8 mouse cellular contexts compared by ENCODE assay signal in the genomic region with DNA sequence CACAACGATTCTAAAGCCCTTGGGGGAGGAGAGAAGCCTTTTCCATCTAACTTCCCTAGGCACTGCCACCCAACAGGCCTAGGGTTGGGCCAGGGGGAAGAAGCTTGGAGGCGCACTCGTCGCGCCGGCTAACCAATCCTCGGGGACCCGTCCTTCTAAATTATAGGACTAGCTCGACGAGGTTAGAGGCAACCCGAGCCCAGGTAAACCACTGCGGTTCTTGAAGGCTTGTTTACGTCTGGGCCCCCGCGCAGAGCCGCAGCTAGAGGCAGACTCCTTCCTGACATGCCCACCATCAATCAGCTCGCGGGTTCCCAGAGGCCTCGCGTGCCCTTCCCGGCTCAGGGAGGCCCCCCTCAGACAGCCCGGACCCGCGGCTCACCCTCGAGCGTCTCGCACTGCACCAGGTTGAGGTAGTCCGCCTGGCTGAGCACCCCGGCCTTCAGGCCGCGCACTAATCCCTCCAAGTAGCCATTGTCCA. TPM values are rescaled to one million over a fixed set of nuclear protein-coding genes. Genes with fewer than 3 reads are reported as not detected.
A peak's percentile ranks its signal among the peaks of the same experiment; 100 is the strongest.
DNase-seq lines count a peak whose midpoint lies in the region; ATAC-seq and TF ChIP-seq lines count a peak whose summit lies in the region.

No protein-coding gene starts in this region.

- peaks cover 12% of the 10 kb centered on the region for H3K36me3 ChIP-seq in heart, embryonic 14.5 days (ENCODE audit: control insufficient read depth, insufficient read depth, low read length)
- H3K36me3 ChIP-seq in embryonic facial prominence, embryonic 11.5 days (replicated peaks; ENCODE audit: control insufficient read depth, insufficient read depth, low read depth, low read length), result no peaks in the 10 kb centered on the region
- no peaks in the 10 kb centered on the region for H3K36me3 ChIP-seq in hindbrain, postnatal 0 days (ENCODE audit: insufficient read depth, low read length)

- H3K4me1 ChIP-seq in heart, embryonic 14.5 days (ENCODE audit: control insufficient read depth in 2 of 2, insufficient read depth in 2 of 2, low read length in 2 of 2), result peaks cover 13 to 21% of the 10 kb centered on the region in 2 experiments; a peak in 3 of 4 replicates
- H3K4me1 ChIP-seq in embryonic facial prominence, embryonic 11.5 days (ENCODE audit: control insufficient read depth, insufficient read depth, low read length), result no peaks in the 10 kb centered on the region; the same call in 1 of the 2 replicates
- peaks cover 20% of the 10 kb centered on the region; the same call in 1 of the 2 replicates for H3K4me1 ChIP-seq in hindbrain, postnatal 0 days (ENCODE audit: insufficient read depth, low read length)

- peak overlapping the region; percentile 79 for H3K4me2 ChIP-seq in heart, embryonic 14.5 days (ENCODE audit: low read length)
- peak overlapping the region; percentile 91 for H3K4me2 ChIP-seq in embryonic facial prominence, embryonic 11.5 days (ENCODE audit: low read depth, low read length)
- H3K4me2 ChIP-seq in hindbrain, postnatal 0 days (ENCODE audit: low read depth, low read length), result peak overlapping the region; percentile 79

- H3K27ac ChIP-seq in heart, embryonic 14.5 days (replicated peaks in 1 of 2; ENCODE audit: control insufficient read depth in 1 of 2, insufficient read depth in 1 of 2, low read depth in 2 of 2, low read length in 2 of 2), result peak overlapping the region; percentile 63 to 82
- no peak overlapping the region for H3K27ac ChIP-seq in embryonic facial prominence, embryonic 11.5 days (replicated peaks; ENCODE audit: low read depth, low read length)
- peak overlapping the region; percentile 91 for H3K27ac ChIP-seq in hindbrain, postnatal 0 days

- peak; percentile 55 for ATAC-seq in heart, embryonic 14.5 days (ENCODE audit: insufficient number of reproducible peaks, insufficient read depth, low FRiP score, low read depth)
- ATAC-seq in CD4-positive, CD25-positive, alpha-beta regulatory T cell, adult 4 months, result peak; percentile 6
- peak; percentile 76 for ATAC-seq in embryonic facial prominence, embryonic 11.5 days (replicated peaks; ENCODE audit: insufficient number of reproducible peaks, low FRiP score, low TSS enrichment, low read depth)
- peak; percentile 80 for ATAC-seq in hindbrain, postnatal 0 days
- peak; percentile 13; the same call in 1 of the 2 replicates for ATAC-seq in megakaryocyte progenitor cell, adult 5-6 weeks (replicated peaks; ENCODE audit: poor library complexity)

- no peaks in the 10 kb centered on the region for H3K9me3 ChIP-seq in heart, embryonic 14.5 days (ENCODE audit: control insufficient read depth, low read length)
- H3K9me3 ChIP-seq in embryonic facial prominence, embryonic 11.5 days (replicated peaks; ENCODE audit: control insufficient read depth, low read length), result no peaks in the 10 kb centered on the region
- H3K9me3 ChIP-seq in hindbrain, postnatal 0 days (ENCODE audit: low read length), result no peaks in the 10 kb centered on the region

- no peak for DNase-seq in heart, postnatal 10 days
- DNase-seq in embryonic facial prominence, embryonic 11.5 days (ENCODE audit: low spot score), result no peak
- DNase-seq in hindbrain, postnatal 0 days (ENCODE audit: low spot score), result no peak
- no peak for DNase-seq in Muller cell, postnatal 12 days (ENCODE audit: inconsistent ontology term)
- no peak for DNase-seq in left cerebral cortex, adult 9 months (ENCODE audit: low spot score in 2 of 2)

- intact Hi-C loops in heart, postnatal 10 days (cut with DNase I), result loop anchor here (5.0 kb wide), 1 partner anchor 122 kb away; a partner anchor contains a TSS

- no peaks in the 10 kb centered on the region for H3K27me3 ChIP-seq in heart, embryonic 14.5 days (ENCODE audit: control insufficient read depth, insufficient read depth, low read length)
- H3K27me3 ChIP-seq in embryonic facial prominence, embryonic 11.5 days (ENCODE audit: control insufficient read depth, insufficient read depth, low read length), result no peaks in the 10 kb centered on the region
- H3K27me3 ChIP-seq in hindbrain, postnatal 0 days (ENCODE audit: insufficient read depth, low read length), result no peaks in the 10 kb centered on the region

- WGBS in heart, embryonic 14.5 days, result under 1% methylated on average over 31 of the region's 31 CpGs
- WGBS in embryonic facial prominence, embryonic 11.5 days, result under 1% methylated on average over 31 of the region's 31 CpGs
- WGBS in hindbrain, postnatal 0 days, result under 1% methylated on average over 31 of the region's 31 CpGs

- H3K9ac ChIP-seq in heart, embryonic 14.5 days (ENCODE audit: low read length), result peak overlapping the region; percentile 93
- peak overlapping the region; percentile 82 for H3K9ac ChIP-seq in embryonic facial prominence, embryonic 11.5 days (replicated peaks; ENCODE audit: low read length)
- H3K9ac ChIP-seq in hindbrain, postnatal 0 days (replicated peaks; ENCODE audit: low read length), result peak overlapping the region; percentile 88

- H3K4me3 ChIP-seq in heart, embryonic 14.5 days (ENCODE audit: control insufficient read depth in 1 of 2, insufficient read depth in 1 of 2, low read depth in 1 of 2, low read length in 2 of 2), result peak overlapping the region; percentile 90 to 96
- H3K4me3 ChIP-seq in embryonic facial prominence, embryonic 11.5 days (ENCODE audit: low read depth, low read length), result peak overlapping the region; percentile 86
- peak overlapping the region; percentile 90 for H3K4me3 ChIP-seq in hindbrain, postnatal 0 days (ENCODE audit: low read length)

- peak; percentile 23; the same call in 1 of the 2 replicates for TF ChIP-seq CTCF in hindbrain, postnatal 0 days (IDR thresholded peaks at IDR 0.05; ENCODE audit: low read depth)

RNA-seq across cellular contexts. Expression of a gene that starts 0.4 kb away (rescaled TPM):
- polyA plus RNA-seq in heart, embryonic 14.5 days (2014; fragmentation: Nextera tagmentation; extraction: Ambion mirVana), result 59.1 and 64.5 TPM in 2 replicates
- total RNA-seq in heart, postnatal 10 days (2021), result 10 to 100 TPM; 60.1 to 64.0 TPM
- 10 to 100 TPM; 33.7 to 36.8 TPM for polyA plus RNA-seq in CD4-positive, CD25-positive, alpha-beta regulatory T cell, adult 4 months (2017; shearing (Covaris generic))
- 89.8 and 95.5 TPM in 2 replicates for polyA plus RNA-seq in embryonic facial prominence, embryonic 11.5 days (2014; fragmentation: Nextera tagmentation; extraction: Ambion mirVana)
- total RNA-seq in hindbrain, postnatal 0 days (2014; rRNA removed), result 231 and 249 TPM in 2 replicates
- polyA plus RNA-seq in hindbrain, postnatal 0 days (2015; fragmentation: Nextera tagmentation; extraction: Ambion mirVana), result 271 and 289 TPM in 2 replicates
- total RNA-seq in megakaryocyte progenitor cell, adult 5-6 weeks (2015), result 137 and 142 TPM in 2 replicates
- total RNA-seq in megakaryocyte progenitor cell, adult 5-6 weeks (2017), result 50.5 and 56.6 TPM in 2 replicates

RNA-seq across cellular contexts. Expression of a gene that starts 39.6 kb away (rescaled TPM):
- 25.7 and 25.8 TPM in 2 replicates for polyA plus RNA-seq in heart, embryonic 14.5 days (2014; fragmentation: Nextera tagmentation; extraction: Ambion mirVana)
- total RNA-seq in heart, postnatal 10 days (2021), result 10 to 100 TPM; 53.1 to 55.8 TPM
- polyA plus RNA-seq in CD4-positive, CD25-positive, alpha-beta regulatory T cell, adult 4 months (2017; shearing (Covaris generic)), result 10 to 100 TPM in 1 of 2 experiments, 1 to 10 TPM in 1; 7.8 to 12.6 TPM
- polyA plus RNA-seq in embryonic facial prominence, embryonic 11.5 days (2014; fragmentation: Nextera tagmentation; extraction: Ambion mirVana), result 7.3 and 8.7 TPM in 2 replicates
- total RNA-seq in hindbrain, postnatal 0 days (2014; rRNA removed), result 14.4 and 15.1 TPM in 2 replicates
- 23.5 and 28.7 TPM in 2 replicates for polyA plus RNA-seq in hindbrain, postnatal 0 days (2015; fragmentation: Nextera tagmentation; extraction: Ambion mirVana)
- 46.9 and 53.0 TPM in 2 replicates for total RNA-seq in megakaryocyte progenitor cell, adult 5-6 weeks (2015)
- 6.4 and 6.6 TPM in 2 replicates for total RNA-seq in megakaryocyte progenitor cell, adult 5-6 weeks (2017)

RNA-seq across cellular contexts. Expression of a gene that starts 46.9 kb away (rescaled TPM):
- 0.46 and 0.59 TPM in 2 replicates for polyA plus RNA-seq in heart, embryonic 14.5 days (2014; fragmentation: Nextera tagmentation; extraction: Ambion mirVana)
- total RNA-seq in heart, postnatal 10 days (2021), result 1 to 10 TPM in 1 of 2 experiments, under 1 TPM in 1; 0.60 to 2.1 TPM
- polyA plus RNA-seq in CD4-positive, CD25-positive, alpha-beta regulatory T cell, adult 4 months (2017; shearing (Covaris generic)), result not detected
- 11.9 and 12.6 TPM in 2 replicates for polyA plus RNA-seq in embryonic facial prominence, embryonic 11.5 days (2014; fragmentation: Nextera tagmentation; extraction: Ambion mirVana)
- 6.1 and 9.9 TPM in 2 replicates for total RNA-seq in hindbrain, postnatal 0 days (2014; rRNA removed)
- polyA plus RNA-seq in hindbrain, postnatal 0 days (2015; fragmentation: Nextera tagmentation; extraction: Ambion mirVana), result 6.3 and 7.4 TPM in 2 replicates
- total RNA-seq in megakaryocyte progenitor cell, adult 5-6 weeks (2015), result 0.10 and 0.12 TPM in 2 replicates
- not detected in 2 replicates for total RNA-seq in megakaryocyte progenitor cell, adult 5-6 weeks (2017)

Comparison
In these comparisons a context has a peak if more than half of its experiments do, and no peak if none do; other contexts are left out.
1. ATAC-seq: peak in every context shown above with its lines; median percentile 80 in hindbrain, postnatal 0 days; 76 in embryonic facial prominence, embryonic 11.5 days; 55 in heart, embryonic 14.5 days; 13 in megakaryocyte progenitor cell, adult 5-6 weeks; 6 in CD4-positive, CD25-positive, alpha-beta regulatory T cell, adult 4 months.